Mouse (Mus musculus) G1E (cell line): ENCODE measurements at regions not wholly inside any gene's neighbourhood (a gene's known extent, or its start where the extent isn't known, plus 50 kb on each side); places are given as distances from the start of the nearest gene placed in this dataset.

Source experiments
- CTCF ChIP-seq: IDR thresholded peaks from 2 replicates; pipeline ENCODE4 v1.5.1; 2012; ENCODE audit warnings: low read depth, low read length, inconsistent platforms, mixed read lengths
- POLR2AphosphoS5 ChIP-seq: IDR thresholded peaks from 2 replicates; pipeline ENCODE4 v1.6.1; 2012; ENCODE audit warnings: low read depth, low read length, inconsistent platforms; ENCODE audit not compliant: insufficient replicate concordance
- TAL1 ChIP-seq: conservative IDR thresholded peaks from 2 replicates; pipeline ENCODE4 v1.6.1; 2012; ENCODE audit warnings: low read depth, low read length, inconsistent platforms, mixed read lengths

GRCm38 (mm10) chr1:187439170-187439914, 169.2 kb upstream of the Esrrg start:
- no peak for TF ChIP-seq CTCF
- TF ChIP-seq TAL1 = no peak
- TF ChIP-seq POLR2AphosphoS5 = no peak
